Mouse (Mus musculus) ES-E14 (cell line): ENCODE measurements around the gene Ssbp2. TPM values are rescaled to one million over a fixed set of nuclear protein-coding genes. Genes with fewer than 3 reads are reported as not detected.

Experiments
- DNase-seq: peaks from one replicate; pipeline ENCODE4 v3.0.0-alpha.2; 2013; ENCODE audit warnings: low read depth, low spot score
- H3K27ac ChIP-seq: 2 replicates; pipeline ENCODE4 v1.5.1; 2012; ENCODE audit warnings: low read depth, mild to moderate bottlenecking, low read length, moderate library complexity, mixed read lengths; ENCODE audit not compliant: poor library complexity, insufficient read depth, severe bottlenecking
- H3K36me3 ChIP-seq: 2 replicates; pipeline ENCODE4 v1.6.1; 2012; ENCODE audit warnings: mild to moderate bottlenecking, low read length, moderate library complexity, mixed read lengths; ENCODE audit not compliant: control insufficient read depth, poor library complexity, insufficient read depth, severe bottlenecking
- H3K4me1 ChIP-seq, 2 experiments: fragments of 150-350 bp in 1 of 2; sonication (generic) in 1 of 2; 2 replicates each; pipeline ENCODE4 v1.6.1; 2012; ENCODE audit warnings: low read length in 2 of 2, mild to moderate bottlenecking in 1 of 2, mixed read lengths in 1 of 2; ENCODE audit not compliant: control insufficient read depth in 2 of 2, insufficient read depth in 2 of 2, poor library complexity in 1 of 2
- H3K4me3 ChIP-seq, 2 experiments: fragments of 150-350 bp in 1 of 2; sonication (generic) in 1 of 2; 2 replicates each; pipeline ENCODE4 v1.5.1; 2012; ENCODE audit warnings: low read length in 2 of 2, low read depth in 1 of 2, mild to moderate bottlenecking in 1 of 2, mixed read lengths in 1 of 2; ENCODE audit not compliant: insufficient read depth in 1 of 2, poor library complexity in 1 of 2, severe bottlenecking in 1 of 2
- H3K9ac ChIP-seq: 2 replicates; pipeline ENCODE4 v1.6.1; 2012; ENCODE audit warnings: low read depth, mild to moderate bottlenecking, low read length, mixed read lengths; ENCODE audit not compliant: poor library complexity, insufficient read depth, severe bottlenecking
- H3K9me3 ChIP-seq: fragments of 150-350 bp; sonication (generic); 2 replicates; pipeline ENCODE4 v1.6.1; 2012; ENCODE audit warnings: low read depth, mild to moderate bottlenecking, low read length; ENCODE audit not compliant: control insufficient read depth, insufficient read depth
- CHD2 ChIP-seq: IDR thresholded peaks from 2 replicates; pipeline ENCODE4 v1.6.1; 2014; ENCODE audit warnings: mild to moderate bottlenecking, low read depth, low read length, inconsistent platforms
- HCFC1 ChIP-seq: IDR thresholded peaks from 2 replicates; pipeline ENCODE4 v1.6.1; 2012; ENCODE audit warnings: low read length, inconsistent platforms, borderline replicate concordance; ENCODE audit not compliant: insufficient read depth
- MAFK ChIP-seq: IDR thresholded peaks from 2 replicates; pipeline ENCODE4 v1.6.1; 2014; ENCODE audit warnings: mild to moderate bottlenecking, low read depth, low read length, inconsistent platforms; ENCODE audit not compliant: insufficient read depth
- ZC3H11A ChIP-seq: IDR thresholded peaks from 2 replicates; pipeline ENCODE4 v1.6.1; 2012; ENCODE audit warnings: low read depth, mild to moderate bottlenecking, inconsistent platforms, low read length, borderline replicate concordance
- ZNF384 ChIP-seq: IDR thresholded peaks from 2 replicates; pipeline ENCODE4 v1.6.1; 2012; ENCODE audit warnings: low read depth, low read length, inconsistent platforms
- in situ Hi-C, 2 experiments: fragments of 600-800 bp; cut with MboI; formaldehyde crosslinking; loops; one replicate each; pipeline ENCODE4 v1.15.1; 2025; ENCODE audit warnings: low sequenced_read_pairs in 2 of 2, inconsistent platforms in 1 of 2; ENCODE audit not compliant: unreplicated experiment in 2 of 2
- total RNA-seq: library from RNA; depleted of rRNA; stranded (reverse); fragments of 300-350 nt; gene quantifications from 2 replicates; pipeline ENCODE4 v1.2.3, GENCODE M21; 2012

Ssbp2 gene
- total RNA-seq, 1 experiment, result 7.2 TPM

DNA sequence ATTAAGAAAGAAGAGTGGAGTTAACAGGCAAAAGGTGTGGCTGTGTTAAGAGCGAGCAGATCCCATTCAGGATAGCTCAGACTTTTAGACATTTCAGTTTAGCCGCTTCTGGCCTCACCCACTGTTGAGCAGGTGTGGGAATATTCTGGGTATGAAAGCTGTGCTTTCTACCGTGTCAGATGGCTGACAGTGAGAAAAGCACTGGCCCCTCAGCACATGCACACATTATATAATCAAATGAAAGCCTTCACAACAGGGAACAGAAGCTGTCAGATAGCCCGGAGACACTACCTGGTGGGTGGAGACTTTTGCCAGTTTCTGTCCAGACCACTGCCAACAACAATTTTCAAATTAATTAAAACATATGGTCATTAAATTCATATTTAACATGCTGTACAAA is 131.8 kb downstream of the Ssbp2 start:
- in situ Hi-C loops, result no loop called here
- no peaks in the 10 kb centered on the region for H3K4me1 ChIP-seq
- H3K9me3 ChIP-seq, result no peaks in the 10 kb centered on the region
- no peak overlapping the region for H3K27ac ChIP-seq
- DNase-seq, result no peak
- no peaks in the 10 kb centered on the region for H3K36me3 ChIP-seq
- TF ChIP-seq MAFK (no peak), ZC3H11A (no peak), CHD2 (no peak), ZNF384 (no peak), HCFC1 (no peak)
- H3K4me3 ChIP-seq, result no peak overlapping the region
- H3K9ac ChIP-seq, result no peak overlapping the region

DNA sequence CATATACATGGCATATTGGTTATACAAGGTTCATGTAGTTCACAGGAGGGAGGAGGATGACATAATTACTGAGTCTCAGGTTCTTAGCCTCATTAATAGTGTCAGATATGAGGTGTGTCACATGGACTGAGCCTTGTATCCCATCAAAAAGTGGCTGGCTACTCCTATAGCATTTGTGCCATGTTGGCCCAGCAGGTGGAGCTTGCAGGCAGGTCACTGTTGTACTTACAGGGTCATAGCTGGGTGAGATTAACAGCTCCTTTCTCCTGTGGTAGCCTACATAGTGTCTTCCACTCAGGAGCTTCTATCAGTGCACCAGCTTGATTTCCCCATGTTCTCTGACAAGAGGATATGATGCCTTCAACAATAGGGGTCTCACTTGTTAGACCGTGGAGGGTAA is 135.2 kb downstream of the Ssbp2 start:
- no peak overlapping the region for H3K4me3 ChIP-seq
- TF ChIP-seq MAFK, result no peak
- no peak for TF ChIP-seq ZNF384
- TF ChIP-seq ZC3H11A, result no peak
- no peak for TF ChIP-seq CHD2
- TF ChIP-seq HCFC1, result no peak
- no peaks in the 10 kb centered on the region for H3K4me1 ChIP-seq
- DNase-seq, result no peak
- no peak overlapping the region for H3K27ac ChIP-seq
- H3K9ac ChIP-seq, result no peak overlapping the region
- H3K36me3 ChIP-seq, result no peaks in the 10 kb centered on the region
- H3K9me3 ChIP-seq, result no peaks in the 10 kb centered on the region
- in situ Hi-C loops, result no loop called here

- H3K9me3 ChIP-seq, result no peaks in the 10 kb centered on the region
- H3K4me1 ChIP-seq, result no peaks in the 10 kb centered on the region
- H3K9ac ChIP-seq, result no peak overlapping the region
- no peak overlapping the region for H3K27ac ChIP-seq
- in situ Hi-C loops, result no loop called here
- TF ChIP-seq HCFC1 (no peak), ZNF384 (no peak), CHD2 (no peak), MAFK (no peak), ZC3H11A (no peak)
- no peaks in the 10 kb centered on the region for H3K36me3 ChIP-seq
- DNase-seq, result no peak
- H3K4me3 ChIP-seq, result no peak overlapping the region
Observed at GRCm38 (mm10) chr13:91599594-91599993, 139.5 kb downstream of the Ssbp2 start.

- Histone ChIP-seq H3K9ac (no peak overlapping the region), H3K9me3 (no peaks in the 10 kb centered on the region), H3K36me3 (no peaks in the 10 kb centered on the region), H3K4me3 (no peak overlapping the region), H3K27ac (no peak overlapping the region), H3K4me1 (no peaks in the 10 kb centered on the region)
- no peak for DNase-seq
- TF ChIP-seq ZC3H11A (no peak), CHD2 (no peak), ZNF384 (no peak), HCFC1 (no peak), MAFK (no peak)
- in situ Hi-C loops, result no loop called here
Observed at GRCm38 (mm10) chr13:91605043-91605840, 145.2 kb downstream of the Ssbp2 start.

GRCm38 (mm10) chr13:91610601-91611000 is 150.5 kb downstream of the Ssbp2 start:
- Histone ChIP-seq H3K4me3 (no peak overlapping the region), H3K27ac (no peak overlapping the region), H3K9me3 (no peaks in the 10 kb centered on the region), H3K36me3 (no peaks in the 10 kb centered on the region), H3K4me1 (no peaks in the 10 kb centered on the region), H3K9ac (no peak overlapping the region)
- in situ Hi-C loops, result no loop called here
- DNase-seq, result no peak
- TF ChIP-seq MAFK, result no peak
- no peak for TF ChIP-seq HCFC1
- no peak for TF ChIP-seq CHD2
- TF ChIP-seq ZC3H11A, result no peak
- TF ChIP-seq ZNF384, result no peak
